Mouse (Mus musculus): Measurements from ENCODE around the gene Foxi3. TPM values are rescaled to one million over a fixed set of nuclear protein-coding genes. Genes with fewer than 3 reads are reported as not detected.

Foxi3 gene
- polyA plus RNA-seq, 1 experiment from 2014 or later, result 0.10 TPM

Other genes starting within 250 kb of the Foxi3 start
- gene Rpia, start 164.3 kb upstream of the Foxi3 start, polyA plus RNA-seq (2016; fragmentation: Nextera tagmentation; extraction: Ambion mirVana), result 1.4 and 2.1 TPM in 2 replicates
- 8.0 and 8.8 TPM in 2 replicates for gene Eif2ak3, start 112.0 kb upstream of the Foxi3 start, polyA plus RNA-seq (2016; fragmentation: Nextera tagmentation; extraction: Ambion mirVana)
- not detected in 2 replicates for gene Tex37, start 37.6 kb upstream of the Foxi3 start, polyA plus RNA-seq (2016; fragmentation: Nextera tagmentation; extraction: Ambion mirVana)
- 5.3 and 6.4 TPM in 2 replicates for gene Thnsl2, start 187.9 kb downstream of the Foxi3 start, polyA plus RNA-seq (2016; fragmentation: Nextera tagmentation; extraction: Ambion mirVana)
- not detected in 2 replicates for gene Fabp1, start 243.3 kb downstream of the Foxi3 start, polyA plus RNA-seq (2016; fragmentation: Nextera tagmentation; extraction: Ambion mirVana)